Mouse (Mus musculus) limb, embryonic 12.5 days (tissue): ENCODE data around the gene Ash1l. TPM values are rescaled to one million over a fixed set of nuclear protein-coding genes. Genes with fewer than 3 reads are reported as not detected.

Experiments used
- ATAC-seq: fragments of 200-750 bp; cut with Nextera tagmentation; 2 replicates; pipeline ENCODE4 v1.8.0; 2017; ENCODE audit warnings: low read depth, moderate TSS enrichment; ENCODE audit not compliant: insufficient number of reproducible peaks, insufficient read depth, low FRiP score, low TSS enrichment
- H3K27ac ChIP-seq: fragments of 300-500 bp; sonication (generic); 2 replicates; pipeline ENCODE4 v1.5.1; 2016; ENCODE audit warnings: mild to moderate bottlenecking, moderate library complexity
- H3K27me3 ChIP-seq: fragments of 300-500 bp; sonication (generic); 2 replicates; pipeline ENCODE4 v1.6.1; 2016; ENCODE audit warnings: mild to moderate bottlenecking, moderate library complexity
- H3K36me3 ChIP-seq: fragments of 300-500 bp; sonication (generic); 2 replicates; pipeline ENCODE4 v1.6.1; 2016; ENCODE audit warnings: mild to moderate bottlenecking, moderate library complexity
- H3K4me1 ChIP-seq: fragments of 300-500 bp; sonication (generic); replicated peaks from 2 replicates; pipeline ENCODE4 v1.6.1; 2016
- H3K4me2 ChIP-seq: fragments of 300-500 bp; sonication (generic); 2 replicates; pipeline ENCODE4 v1.6.1; 2016; ENCODE audit warnings: mild to moderate bottlenecking, moderate library complexity
- H3K4me3 ChIP-seq: fragments of 300-500 bp; sonication (generic); replicated peaks from 2 replicates; pipeline ENCODE4 v1.5.1; 2016; ENCODE audit warnings: mild to moderate bottlenecking
- H3K9ac ChIP-seq: fragments of 300-500 bp; sonication (generic); replicated peaks from 2 replicates; pipeline ENCODE4 v1.6.1; 2016; ENCODE audit warnings: mild to moderate bottlenecking, moderate library complexity
- H3K9me3 ChIP-seq: fragments of 300-500 bp; sonication (generic); 2 replicates; pipeline ENCODE4 v1.6.1; 2016; ENCODE audit warnings: mild to moderate bottlenecking, moderate library complexity
- WGBS: fragments of 180-500 bp; shearing (Covaris S2); methylation state at CpG from one replicate; pipeline ENCODE4 v1.1.7; 2016; 5-methylcytosine and 5-hydroxymethylcytosine counted together
- polyA plus RNA-seq: library from polyadenylated mRNA; unstranded; fragments of >200 nt; fragmentation: Nextera tagmentation; extraction: Ambion mirVana; gene quantifications from 2 replicates; pipeline ENCODE4 v1.2.1, GENCODE M21; 2016

Gene Ash1l
- polyA plus RNA-seq, 1 experiment from 2014 or later, result 26.1 TPM

DNA sequence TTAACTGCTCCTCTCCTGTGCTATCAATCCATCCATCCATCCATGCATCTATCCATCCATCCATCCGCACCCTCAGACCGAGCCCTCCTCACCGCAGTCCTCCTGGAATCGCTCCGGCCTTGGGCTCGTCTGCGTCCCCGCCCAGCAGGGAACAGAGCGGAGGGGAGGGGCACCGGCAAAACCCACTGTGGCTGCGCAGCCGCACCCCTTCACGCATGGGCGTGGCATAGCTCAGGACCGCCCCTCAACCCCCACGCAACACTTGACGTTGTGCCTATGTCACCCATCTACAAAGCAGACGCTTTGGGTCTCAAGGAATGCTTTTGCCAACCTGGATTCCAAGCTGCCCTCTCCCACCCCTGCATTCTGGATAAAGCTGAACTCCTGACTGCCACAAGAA is 142.8 kb downstream of the Ash1l start, which contains the start of gene Rusc1:
Gene Rusc1 (minus strand): TSS at position 137 of the 400 bp plus-strand sequence.
- Histone ChIP-seq H3K4me3 (peak within 1 kb of the TSS; percentile 65), H3K4me1 (peaks cover 33% of the 10 kb centered on the region), H3K27me3 (peaks cover 37% of the 10 kb centered on the region), H3K4me2 (peak within 1 kb of the TSS; percentile 100), H3K9ac (peak within 1 kb of the TSS; percentile 44), H3K9me3 (no peaks in the 10 kb centered on the region), H3K36me3 (peaks cover 44% of the 10 kb centered on the region), H3K27ac (no peak within 1 kb of the TSS)
- peak; percentile 49 for ATAC-seq
- under 1% methylated on average over 18 of the region's 18 CpGs for WGBS

DNA sequence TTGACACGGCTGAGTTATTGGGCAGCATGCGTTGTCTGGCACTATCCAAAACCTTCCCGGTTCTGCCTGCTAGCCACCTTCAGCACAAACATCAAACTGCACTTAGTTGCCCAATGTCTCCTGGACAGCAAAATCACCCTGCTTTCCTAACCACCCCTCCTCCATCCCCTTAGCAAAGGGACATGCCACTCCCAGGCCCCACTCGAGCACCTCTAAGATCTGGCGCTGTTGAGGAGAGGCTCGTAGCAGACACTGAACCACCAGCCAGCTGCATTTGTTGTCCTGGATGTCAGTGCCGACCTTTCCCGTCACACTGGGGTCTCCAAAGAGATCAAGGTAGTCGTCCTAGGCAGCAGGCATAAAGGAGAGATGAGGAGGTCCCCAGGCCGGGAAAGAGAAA is 143.6 kb downstream of the Ash1l start:
- no peak for ATAC-seq
- Histone ChIP-seq H3K9me3 (no peaks in the 10 kb centered on the region), H3K9ac (no peak overlapping the region), H3K27me3 (peaks cover 29% of the 10 kb centered on the region), H3K36me3 (peaks cover 51% of the 10 kb centered on the region), H3K4me3 (no peak overlapping the region), H3K4me2 (0 out of 2 replicates have a peak overlapping the region, but pooled peaks have one; percentile 100), H3K27ac (no peak overlapping the region), H3K4me1 (peaks cover 26% of the 10 kb centered on the region)
- WGBS, result 85% methylated on average over 10 of the region's 10 CpGs

GRCm38 (mm10) chr3:89100811-89101210 is 150.4 kb downstream of the Ash1l start, which contains the start of gene Gm43738:
Gm43738 (minus strand) TSS chr3:89101099.
- H3K36me3 ChIP-seq, result peaks cover 40% of the 10 kb centered on the region
- peak within 1 kb of the TSS; percentile 80 for H3K27ac ChIP-seq
- 47% methylated on average over 7 of the region's 7 CpGs for WGBS
- peak within 1 kb of the TSS; percentile 76 for H3K4me3 ChIP-seq
- H3K9ac ChIP-seq, result peak within 1 kb of the TSS; percentile 73
- no peaks in the 10 kb centered on the region for H3K9me3 ChIP-seq
- H3K4me1 ChIP-seq, result peaks cover 22% of the 10 kb centered on the region
- ATAC-seq, result no peak
- H3K27me3 ChIP-seq, result no peaks in the 10 kb centered on the region
- peak within 1 kb of the TSS; percentile 92 for H3K4me2 ChIP-seq

- Histone ChIP-seq H3K9ac (peak overlapping the region; percentile 73), H3K4me2 (peak overlapping the region; percentile 92), H3K27ac (peak overlapping the region; percentile 80), H3K9me3 (no peaks in the 10 kb centered on the region), H3K4me3 (peak overlapping the region; percentile 76), H3K27me3 (no peaks in the 10 kb centered on the region), H3K36me3 (peaks cover 33% of the 10 kb centered on the region), H3K4me1 (peaks cover 22% of the 10 kb centered on the region)
- under 1% methylated on average over 19 of the region's 19 CpGs for WGBS
- ATAC-seq, result no peak
These were observed 151.0 kb downstream of the Ash1l start for GRCm38 (mm10) chr3:89101459-89101811.

GRCm38 (mm10) chr3:89101812-89102494 is 151.5 kb downstream of the Ash1l start, which contains the start of gene Fdps:
Fdps (minus strand) TSS chr3:89101959.
- Histone ChIP-seq H3K4me3 (peak within 1 kb of the TSS; percentile 76), H3K9ac (peak within 1 kb of the TSS; percentile 73), H3K36me3 (peaks cover 28% of the 10 kb centered on the region), H3K27ac (peak within 1 kb of the TSS; percentile 80), H3K4me2 (peak within 1 kb of the TSS; percentile 92), H3K4me1 (peaks cover 22% of the 10 kb centered on the region), H3K27me3 (no peaks in the 10 kb centered on the region), H3K9me3 (no peaks in the 10 kb centered on the region)
- peak; percentile 98 for ATAC-seq
- WGBS, result under 1% methylated on average over 26 of the region's 26 CpGs

- Histone ChIP-seq H3K27me3 (no peaks in the 10 kb centered on the region), H3K27ac (peak overlapping the region; percentile 64; the same call in 1 of the 2 replicates), H3K9me3 (no peaks in the 10 kb centered on the region), H3K4me2 (peak overlapping the region; percentile 92), H3K4me1 (peaks cover 22% of the 10 kb centered on the region), H3K36me3 (peaks cover 21% of the 10 kb centered on the region), H3K4me3 (peak overlapping the region; percentile 76; the same call in 1 of the 2 replicates), H3K9ac (no peak overlapping the region)
- WGBS, result 61% methylated on average over 12 of the region's 12 CpGs
- no peak for ATAC-seq
These were observed 152.3 kb downstream of the Ash1l start for GRCm38 (mm10) chr3:89102495-89103290.

DNA sequence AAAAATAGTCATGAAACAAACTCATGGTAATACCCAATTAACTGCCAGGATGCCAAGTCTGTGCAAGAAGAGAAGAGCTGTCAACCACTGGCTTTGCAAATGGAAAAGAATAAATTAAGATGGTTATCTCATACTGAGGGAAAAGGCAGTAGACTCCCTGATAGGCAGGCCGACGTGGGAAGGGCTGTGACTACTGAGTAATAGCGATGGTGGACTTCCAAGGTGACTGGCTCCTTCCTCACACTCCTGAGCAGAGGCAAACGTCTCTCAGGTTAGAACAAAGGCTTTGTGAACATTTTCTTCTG is 152.8 kb downstream of the Ash1l start:
- Histone ChIP-seq H3K4me3 (no peak overlapping the region), H3K9ac (no peak overlapping the region), H3K4me2 (no peak overlapping the region), H3K4me1 (peaks cover 22% of the 10 kb centered on the region), H3K36me3 (peaks cover 15% of the 10 kb centered on the region), H3K9me3 (no peaks in the 10 kb centered on the region), H3K27ac (no peak overlapping the region), H3K27me3 (no peaks in the 10 kb centered on the region)
- WGBS, result 83% methylated on average over 4 of the region's 4 CpGs
- no peak for ATAC-seq

GRCm38 (mm10) chr3:89106881-89107280 is 156.5 kb downstream of the Ash1l start:
- H3K9ac ChIP-seq, result no peak overlapping the region
- H3K4me2 ChIP-seq, result no peak overlapping the region
- no peaks in the 10 kb centered on the region for H3K9me3 ChIP-seq
- ATAC-seq, result no peak
- no peaks in the 10 kb centered on the region for H3K4me1 ChIP-seq
- H3K4me3 ChIP-seq, result no peak overlapping the region
- no peaks in the 10 kb centered on the region for H3K36me3 ChIP-seq
- no peaks in the 10 kb centered on the region for H3K27me3 ChIP-seq
- no peak overlapping the region for H3K27ac ChIP-seq

DNA sequence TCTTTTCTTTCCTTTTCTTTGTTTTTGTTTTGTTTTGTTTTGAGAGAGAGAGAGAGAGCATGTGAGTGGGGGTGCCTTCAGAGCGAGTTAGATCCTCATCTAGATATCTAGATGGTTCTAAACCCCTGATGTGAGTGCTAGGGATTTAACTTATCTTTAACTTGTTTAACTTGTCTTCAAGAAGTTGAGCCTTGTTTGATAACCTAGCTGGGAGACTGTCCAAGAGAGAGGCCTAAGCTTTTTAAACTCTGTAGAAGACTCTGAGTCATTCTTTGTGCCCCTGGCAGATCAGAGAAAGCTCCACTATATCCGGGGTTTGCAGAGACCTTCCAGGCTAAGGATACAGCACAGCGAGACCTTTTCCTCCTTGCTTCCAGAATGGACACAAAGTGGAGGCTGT is 157.1 kb downstream of the Ash1l start:
- Histone ChIP-seq H3K4me1 (no peaks in the 10 kb centered on the region), H3K27ac (no peak overlapping the region), H3K36me3 (no peaks in the 10 kb centered on the region), H3K9me3 (no peaks in the 10 kb centered on the region), H3K4me3 (no peak overlapping the region), H3K9ac (no peak overlapping the region), H3K4me2 (no peak overlapping the region), H3K27me3 (no peaks in the 10 kb centered on the region)
- WGBS, result 70% methylated on average over 3 of the region's 3 CpGs
- ATAC-seq, result no peak

- WGBS, result 68% methylated on average over 1 of the region's 1 CpGs
- H3K9me3 ChIP-seq, result no peaks in the 10 kb centered on the region
- no peak overlapping the region for H3K4me3 ChIP-seq
- no peaks in the 10 kb centered on the region for H3K27me3 ChIP-seq
- H3K4me2 ChIP-seq, result no peak overlapping the region
- H3K36me3 ChIP-seq, result no peaks in the 10 kb centered on the region
- H3K27ac ChIP-seq, result no peak overlapping the region
- ATAC-seq, result no peak
- no peaks in the 10 kb centered on the region for H3K4me1 ChIP-seq
- H3K9ac ChIP-seq, result no peak overlapping the region
These were observed 157.7 kb downstream of the Ash1l start for GRCm38 (mm10) chr3:89108146-89108545.

GRCm38 (mm10) chr3:89113058-89113457 is 162.6 kb downstream of the Ash1l start:
- H3K9ac ChIP-seq, result no peak overlapping the region
- no peak for ATAC-seq
- H3K27me3 ChIP-seq, result no peaks in the 10 kb centered on the region
- 89% methylated on average over 4 of the region's 4 CpGs for WGBS
- H3K4me1 ChIP-seq, result no peaks in the 10 kb centered on the region
- H3K27ac ChIP-seq, result no peak overlapping the region
- no peak overlapping the region for H3K4me2 ChIP-seq
- no peak overlapping the region for H3K4me3 ChIP-seq
- no peaks in the 10 kb centered on the region for H3K36me3 ChIP-seq
- H3K9me3 ChIP-seq, result no peaks in the 10 kb centered on the region
